Mouse (Mus musculus) cerebellum, adult 11-12 months (tissue): Measurements from ENCODE around the gene Ctsf.
A peak's percentile ranks its signal among the peaks of the same experiment; 100 is the strongest.
"Not testable (repeated sequence)": the region's sequence is repeated elsewhere in the genome, so short reads cannot be mapped to it uniquely, and the experiment has no call there.

ENCODE experiments used
- DNase-seq: peaks from one replicate; pipeline ENCODE4 v3.0.0; 2022

Gene Ctsf

GRCm38 (mm10) chr19:4854552-4855469, at the start of gene Ctsf:
TSS of gene Ctsf (plus strand) at chr19:4855130.
- peak; percentile 95 for DNase-seq

DNA sequence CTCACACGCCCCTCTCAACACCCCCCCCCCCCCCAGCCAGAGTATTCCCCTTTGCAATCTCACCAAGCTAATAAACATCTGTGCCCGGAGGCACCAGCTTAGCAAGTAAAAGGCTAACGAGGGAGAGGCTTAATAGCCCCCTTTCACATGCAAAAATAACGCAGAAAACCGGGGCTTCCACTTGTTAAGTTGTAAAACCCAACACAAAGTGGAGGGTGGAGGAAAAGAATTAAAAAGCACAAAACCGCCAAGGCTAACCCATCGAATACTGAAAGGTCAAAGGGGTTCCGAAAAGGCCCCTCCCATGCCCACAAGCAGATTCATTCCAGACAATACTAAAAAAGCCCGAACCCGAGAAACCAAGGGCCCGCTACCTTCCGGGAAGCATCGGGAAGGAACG, 44.6 kb upstream of the Ctsf start:
- DNase-seq: no peak

DNA sequence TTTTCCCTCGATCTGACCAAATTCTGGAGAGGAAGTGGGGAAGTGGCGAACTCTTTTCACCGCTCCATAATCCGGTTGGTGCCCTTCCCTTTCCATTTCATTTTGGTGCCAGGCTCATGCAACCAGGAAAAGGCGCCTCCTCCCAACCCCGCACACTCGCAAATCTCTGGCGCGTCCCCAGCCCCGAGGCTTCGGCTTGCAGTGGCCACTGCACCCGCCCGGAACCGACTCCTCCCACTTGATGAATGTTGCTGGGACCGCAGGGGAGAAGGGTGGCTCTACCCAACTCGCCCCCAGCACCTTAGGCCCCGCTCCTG, 44.2 kb upstream of the Ctsf start:
- no peak for DNase-seq

DNA sequence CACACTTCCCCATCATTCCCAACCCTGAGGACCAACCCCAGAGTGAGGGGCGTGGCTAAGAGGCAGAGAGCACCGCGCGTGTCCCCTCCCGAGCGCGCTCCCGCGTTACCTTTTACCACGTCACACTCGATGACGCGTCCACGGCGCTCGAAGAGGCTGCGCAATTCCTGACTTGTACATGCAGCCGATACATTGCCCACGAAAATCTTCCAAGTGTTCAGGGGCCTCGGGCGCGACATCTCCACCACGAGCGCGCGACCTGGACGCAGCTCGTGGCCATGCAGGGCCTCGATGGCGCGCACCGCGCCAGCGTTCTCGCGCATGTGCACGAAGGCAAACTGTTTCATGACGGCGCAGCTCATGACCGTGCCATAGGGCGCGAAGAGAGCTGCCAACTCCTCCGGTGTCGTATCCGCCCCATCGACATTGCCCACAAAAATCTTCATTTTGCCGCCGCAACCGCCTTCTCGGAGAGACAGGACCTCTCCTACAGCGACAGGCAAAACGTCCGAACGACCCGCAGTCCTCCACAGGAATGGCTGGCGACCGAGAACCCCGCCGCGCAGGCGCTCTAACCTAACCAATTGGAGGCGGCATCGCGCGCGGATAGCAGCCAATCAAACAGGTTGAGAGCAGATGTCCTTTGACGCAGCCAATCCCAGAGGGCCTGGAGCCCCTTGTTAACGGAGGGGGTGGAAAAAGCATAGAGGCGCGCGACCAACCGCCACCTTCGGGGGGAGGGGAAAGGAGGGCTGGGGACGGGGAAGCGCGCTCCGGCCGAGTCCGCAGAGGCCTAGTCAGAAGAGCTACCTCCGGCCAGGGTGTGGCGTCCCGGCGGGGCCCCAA, 43.6 kb upstream of the Ctsf start, which contains the start of the genes Gm21992 and Rbm14:
Gene Gm21992, minus strand, starts transcription at position 550 of the 846 bp plus-strand sequence.
Gene Rbm14, minus strand, starts transcription at position 572 of the 846 bp plus-strand sequence.
- peak; percentile 99 for DNase-seq

- DNase-seq: no peak
Observed at GRCm38 (mm10) chr19:4811909-4812242, 43.1 kb upstream of the Ctsf start.

DNA sequence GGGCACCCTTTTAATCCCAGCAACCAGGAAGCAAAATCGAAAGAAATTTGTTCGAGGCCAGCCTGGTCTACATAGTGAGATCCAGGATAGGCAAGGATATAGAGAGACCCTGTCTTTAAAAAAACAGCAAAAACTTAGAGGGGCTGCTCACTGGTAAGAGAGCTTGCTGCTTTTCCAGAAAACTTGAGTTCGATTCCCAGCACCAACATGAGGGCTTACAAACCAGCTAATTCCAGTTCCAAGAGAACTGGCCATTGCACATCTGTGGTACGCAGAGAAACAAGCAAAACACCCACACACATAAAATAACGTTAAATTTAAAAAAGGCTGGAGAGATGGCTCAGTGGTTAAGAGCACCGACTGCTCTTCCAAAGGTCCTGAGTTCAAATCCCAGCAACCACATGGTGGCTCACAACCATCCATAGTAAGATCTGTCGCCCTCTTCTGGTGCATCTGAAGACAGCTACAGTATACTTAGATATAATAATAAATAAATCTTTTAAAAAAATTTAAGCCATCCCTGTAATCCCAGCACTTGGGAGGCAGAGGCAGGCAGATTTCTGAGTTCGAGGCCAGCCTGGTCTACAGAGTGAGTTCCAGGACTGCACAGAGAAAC, 42.5 kb upstream of the Ctsf start:
- DNase-seq: not testable (repeated sequence)

GRCm38 (mm10) chr19:4813015-4813414, 41.9 kb upstream of the Ctsf start:
- no peak for DNase-seq

DNA sequence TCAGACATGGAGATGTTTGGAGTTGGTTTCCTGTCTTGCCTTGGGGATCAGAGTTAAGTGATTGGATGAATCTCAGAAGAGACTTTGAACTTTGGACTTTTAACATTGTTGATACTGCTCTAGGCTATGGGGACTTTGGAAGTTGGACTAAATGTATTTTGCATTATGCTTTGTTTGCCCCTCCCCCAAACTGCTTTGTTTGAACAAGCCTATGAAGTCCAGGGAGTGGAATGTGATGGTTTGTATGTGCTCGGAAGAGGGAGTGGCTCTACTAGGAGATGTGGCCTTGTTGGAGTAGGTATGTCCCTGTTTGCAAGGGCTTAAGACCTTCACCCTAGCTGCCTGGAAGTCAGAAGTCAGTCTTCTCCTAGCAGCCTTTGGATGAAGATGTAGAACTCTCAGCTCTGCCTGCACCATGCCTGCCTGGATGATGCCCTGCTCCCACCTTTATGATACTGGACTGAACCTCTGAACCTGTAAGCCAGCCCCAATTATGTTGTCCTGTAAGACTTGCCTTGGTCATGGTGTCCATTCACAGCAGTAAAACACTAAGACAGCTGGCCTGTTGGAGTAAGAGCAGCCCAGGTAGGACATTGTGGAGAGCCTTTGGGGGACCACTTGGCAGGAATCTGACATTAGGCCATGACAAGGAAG, 37.6 kb upstream of the Ctsf start:
- DNase-seq: no peak

- peak; percentile 54 for DNase-seq
Observed at GRCm38 (mm10) chr19:4820678-4821303, 34.1 kb upstream of the Ctsf start.

- no peak for DNase-seq
Observed at GRCm38 (mm10) chr19:4828444-4829114, 26.4 kb upstream of the Ctsf start.

GRCm38 (mm10) chr19:4829156-4829555, 25.8 kb upstream of the Ctsf start:
- peak; percentile 80 for DNase-seq

GRCm38 (mm10) chr19:4833977-4834376, 21.0 kb upstream of the Ctsf start:
- no peak for DNase-seq

- DNase-seq: no peak
Observed at GRCm38 (mm10) chr19:4836096-4836495, 18.8 kb upstream of the Ctsf start.

- no peak for DNase-seq
Observed at GRCm38 (mm10) chr19:4837049-4837448, 17.9 kb upstream of the Ctsf start.

DNA sequence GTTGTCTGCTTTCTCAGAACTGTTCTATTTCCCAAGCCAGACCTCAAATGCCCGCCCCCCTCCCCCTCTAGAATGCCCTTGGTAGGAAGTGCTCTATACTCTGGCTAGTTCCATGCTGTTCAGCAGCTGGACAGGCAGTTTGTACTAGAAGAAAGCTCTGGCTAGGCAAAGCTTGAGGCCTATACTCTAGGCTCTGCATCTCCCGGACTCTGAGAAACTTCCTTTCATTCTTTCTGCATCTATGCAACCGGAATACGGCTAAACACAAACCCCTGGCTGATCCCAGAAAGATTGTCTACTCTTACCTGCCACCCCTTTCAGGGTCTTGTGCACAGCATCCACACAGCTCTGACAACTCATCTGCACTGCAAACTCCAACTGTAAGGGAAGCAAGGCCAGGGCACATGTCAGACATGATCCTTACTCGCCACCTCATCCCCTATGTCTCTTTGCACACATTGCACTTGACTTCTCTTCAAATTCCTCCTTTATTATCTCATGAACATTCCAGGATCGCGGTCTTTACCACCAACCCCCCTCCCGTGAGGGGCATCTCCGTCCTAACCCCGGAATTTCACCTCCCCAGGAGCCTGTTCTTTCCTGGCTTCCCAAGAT, 16.3 kb upstream of the Ctsf start:
- no peak for DNase-seq

DNA sequence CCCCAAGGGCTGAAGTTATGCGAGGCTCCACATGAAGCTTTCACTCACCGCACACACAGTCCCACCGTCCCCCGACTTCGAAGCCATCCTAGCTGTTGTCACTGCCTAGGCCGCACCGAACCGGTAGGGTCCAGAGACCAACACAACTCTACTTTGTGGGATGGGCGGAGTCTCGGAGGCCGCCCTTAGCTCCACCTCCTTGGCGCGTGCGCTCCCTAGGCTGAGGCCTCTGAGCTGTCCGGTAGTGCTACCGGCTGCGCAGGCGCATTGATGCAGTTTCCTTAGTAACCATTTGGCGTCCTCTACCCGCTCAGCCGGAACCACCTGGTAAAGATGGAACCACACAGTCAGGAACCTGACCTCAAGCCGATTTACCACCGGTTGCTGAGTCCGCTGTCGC, 15.8 kb upstream of the Ctsf start, which contains the start of the genes Ccs and Ccdc87:
Gene Ccs, minus strand, starts transcription at position 184 of the 400 bp plus-strand sequence.
Gene Ccdc87, plus strand, starts transcription at position 218 of the 400 bp plus-strand sequence.
- peak; percentile 97 for DNase-seq

DNA sequence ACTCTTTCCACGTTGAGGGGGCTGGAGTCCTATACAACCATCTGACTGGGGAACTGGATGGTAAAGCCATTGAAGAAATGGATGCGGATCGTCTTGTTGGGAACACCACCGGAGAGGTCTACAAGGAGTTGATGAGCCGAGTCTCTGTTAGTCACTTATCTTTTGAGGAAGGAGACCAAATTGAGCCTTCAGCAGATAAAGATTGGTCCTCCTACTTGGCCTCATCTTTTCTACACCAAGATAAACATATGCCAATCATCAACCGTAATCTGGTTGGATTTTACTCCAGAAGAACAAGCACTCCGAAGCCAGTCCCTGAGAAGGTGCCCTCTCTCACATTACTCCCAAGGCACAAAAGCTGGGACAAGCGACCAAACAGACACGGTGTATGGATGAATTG, 14.1 kb upstream of the Ctsf start:
- DNase-seq: no peak

GRCm38 (mm10) chr19:4842611-4843010, 12.3 kb upstream of the Ctsf start:
- DNase-seq: no peak

GRCm38 (mm10) chr19:4845846-4846245, 9.1 kb upstream of the Ctsf start:
- DNase-seq: no peak

DNA sequence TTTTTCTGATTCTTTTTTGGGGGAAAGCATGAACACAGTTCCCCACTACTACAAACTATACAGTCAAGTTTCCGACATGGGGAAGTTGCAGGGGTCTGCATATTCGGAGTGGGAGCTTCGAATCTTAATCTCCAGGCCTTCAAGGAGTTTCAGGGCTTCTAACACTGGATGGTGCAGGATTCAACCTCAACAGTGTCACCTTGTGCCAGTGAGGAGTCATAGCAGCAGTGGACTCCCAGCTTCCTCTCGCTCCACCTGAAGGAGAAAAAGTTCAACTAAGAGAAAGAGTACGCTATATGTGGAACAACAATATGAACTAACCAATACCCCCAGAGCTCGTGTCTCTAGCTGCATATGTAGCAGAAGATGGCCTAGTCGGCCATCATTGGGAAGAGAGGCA, 7.4 kb upstream of the Ctsf start:
- no peak for DNase-seq

DNA sequence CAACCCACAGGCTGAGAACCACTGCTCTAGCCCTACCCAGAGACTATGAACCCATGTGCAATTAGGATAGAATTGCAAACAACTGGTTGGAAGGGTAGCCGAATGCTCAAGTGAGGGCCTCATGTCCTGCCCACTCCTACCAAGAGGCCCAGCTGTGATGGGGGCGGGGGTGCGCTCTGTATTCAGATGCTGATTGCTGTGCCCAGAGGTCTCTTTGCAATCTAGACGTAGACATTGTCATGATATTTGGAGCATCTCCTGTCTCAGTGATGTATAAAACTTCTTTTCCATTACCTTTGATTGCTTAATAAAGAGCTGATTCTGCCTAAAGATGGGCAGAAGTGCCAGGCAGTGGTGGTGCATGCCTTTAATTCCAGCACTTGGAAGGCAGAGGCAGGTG, 5.1 kb upstream of the Ctsf start:
- DNase-seq: no peak
